ENCODE assay signal across 9 mouse cellular contexts in genomic region chr7:30184641-30185348, GRCm38 (mm10). TPM values are rescaled to one million over a fixed set of nuclear protein-coding genes. Genes with fewer than 3 reads are reported as not detected.
A peak's percentile ranks its signal among the peaks of the same experiment; 100 is the strongest.
DNase-seq lines count a peak whose midpoint lies in the region; ATAC-seq lines count a peak whose summit lies in the region.
"Had no signal": no experiment of that assay in that cellular context is flagged by ENCODE, and none has a peak within 500 bp of the region (broad histone marks: within the 10 kb centered on the region; RNA-seq: fewer than 3 reads in every experiment).

No protein-coding gene starts in this region.

- H3K4me3 ChIP-seq in hindbrain, embryonic 11.5 days (ENCODE audit: low read depth, low read length): no peak overlapping the region
- no peak overlapping the region for H3K4me3 ChIP-seq in hindbrain, embryonic 14.5 days (replicated peaks; ENCODE audit: low read length)
- H3K4me3 ChIP-seq in neural tube, embryonic 13.5 days: no peak overlapping the region
- no peak overlapping the region for H3K4me3 ChIP-seq in stomach, embryonic 15.5 days (replicated peaks)
- H3K4me3 ChIP-seq: neural tube, embryonic 12.5 days had no signal

- 0 out of 2 replicates have a peak, but pooled peaks have one; percentile 1 for ATAC-seq in hindbrain, embryonic 11.5 days (ENCODE audit: low FRiP score)
- ATAC-seq in hindbrain, embryonic 14.5 days (ENCODE audit: low FRiP score): no peak
- ATAC-seq in neural tube, embryonic 13.5 days (ENCODE audit: low read depth): no peak
- ATAC-seq in stomach, embryonic 15.5 days (ENCODE audit: insufficient read depth, low FRiP score, low read depth): no peak

- peaks cover 4% of the 10 kb centered on the region; the same call in 1 of the 2 replicates for H3K36me3 ChIP-seq in hindbrain, embryonic 11.5 days (ENCODE audit: control insufficient read depth, insufficient read depth, low read length)
- H3K36me3 ChIP-seq in hindbrain, embryonic 14.5 days (replicated peaks; ENCODE audit: control insufficient read depth, insufficient read depth): peaks cover 45% of the 10 kb centered on the region
- H3K36me3 ChIP-seq in neural tube, embryonic 13.5 days: peaks cover 49% of the 10 kb centered on the region
- peaks cover 28% of the 10 kb centered on the region for H3K36me3 ChIP-seq in stomach, embryonic 15.5 days

- no peaks in the 10 kb centered on the region for H3K27me3 ChIP-seq in hindbrain, embryonic 11.5 days (ENCODE audit: control insufficient read depth, insufficient read depth, low read length)
- no peaks in the 10 kb centered on the region for H3K27me3 ChIP-seq in hindbrain, embryonic 14.5 days (ENCODE audit: control insufficient read depth, insufficient read depth, low read length)
- no peaks in the 10 kb centered on the region for H3K27me3 ChIP-seq in neural tube, embryonic 13.5 days
- H3K27me3 ChIP-seq in stomach, embryonic 15.5 days (replicated peaks): no peaks in the 10 kb centered on the region
- H3K27me3 ChIP-seq: neural tube, embryonic 12.5 days had no signal

- H3K4me1 ChIP-seq in hindbrain, embryonic 11.5 days (replicated peaks; ENCODE audit: control insufficient read depth, insufficient read depth, low read length): no peaks in the 10 kb centered on the region
- H3K4me1 ChIP-seq in hindbrain, embryonic 14.5 days (replicated peaks; ENCODE audit: control insufficient read depth, insufficient read depth, low read length): no peaks in the 10 kb centered on the region; the same call in 1 of the 2 replicates
- peaks cover 9% of the 10 kb centered on the region for H3K4me1 ChIP-seq in neural tube, embryonic 13.5 days (replicated peaks)
- peaks cover 10% of the 10 kb centered on the region for H3K4me1 ChIP-seq in stomach, embryonic 15.5 days

- 73% methylated on average over 13 of the region's 13 CpGs for WGBS in hindbrain, embryonic 11.5 days
- 73% methylated on average over 13 of the region's 13 CpGs for WGBS in hindbrain, embryonic 14.5 days
- WGBS in neural tube, embryonic 13.5 days: 71% methylated on average over 13 of the region's 13 CpGs
- WGBS in stomach, embryonic 15.5 days: 72% methylated on average over 13 of the region's 13 CpGs

- H3K4me2 ChIP-seq in hindbrain, embryonic 11.5 days (replicated peaks; ENCODE audit: low read depth, low read length): no peak overlapping the region
- no peak overlapping the region for H3K4me2 ChIP-seq in hindbrain, embryonic 14.5 days (replicated peaks)
- 0 out of 2 replicates have a peak overlapping the region, but pooled peaks have one; percentile 47 for H3K4me2 ChIP-seq in neural tube, embryonic 13.5 days
- H3K4me2 ChIP-seq in stomach, embryonic 15.5 days: peak overlapping the region; percentile 56; the same call in 1 of the 2 replicates

- H3K27ac ChIP-seq in hindbrain, embryonic 11.5 days (ENCODE audit: low read depth, low read length): no peak overlapping the region
- H3K27ac ChIP-seq in hindbrain, embryonic 14.5 days: no peak overlapping the region
- no peak overlapping the region for H3K27ac ChIP-seq in neural tube, embryonic 13.5 days (replicated peaks)
- 0 out of 2 replicates have a peak overlapping the region, but pooled peaks have one; percentile 49 for H3K27ac ChIP-seq in stomach, embryonic 15.5 days
- H3K27ac ChIP-seq: neural tube, embryonic 12.5 days had no signal

- H3K9ac ChIP-seq in hindbrain, embryonic 11.5 days (ENCODE audit: low read depth, low read length): no peak overlapping the region
- no peak overlapping the region for H3K9ac ChIP-seq in hindbrain, embryonic 14.5 days
- H3K9ac ChIP-seq in neural tube, embryonic 13.5 days: 0 out of 2 replicates have a peak overlapping the region, but pooled peaks have one; percentile 22
- no peak overlapping the region for H3K9ac ChIP-seq in stomach, embryonic 15.5 days

- no peaks in the 10 kb centered on the region for H3K9me3 ChIP-seq in hindbrain, embryonic 11.5 days (ENCODE audit: control insufficient read depth, low read length)
- H3K9me3 ChIP-seq in hindbrain, embryonic 14.5 days (ENCODE audit: control insufficient read depth, low read length): no peaks in the 10 kb centered on the region
- no peaks in the 10 kb centered on the region for H3K9me3 ChIP-seq in neural tube, embryonic 13.5 days
- H3K9me3 ChIP-seq in stomach, embryonic 15.5 days: no peaks in the 10 kb centered on the region
- H3K9me3 ChIP-seq: neural tube, embryonic 12.5 days had no signal

- peak; percentile 25 for DNase-seq in adrenal gland, postnatal 10 days
- DNase-seq in adrenal gland, adult 8-10 months: no peak
- DNase-seq in hindbrain, embryonic 11.5 days (ENCODE audit: low spot score): no peak
- no peak for DNase-seq in hindbrain, embryonic 14.5 days (ENCODE audit: low spot score)
- no peak for DNase-seq in neural tube, embryonic 10.5 days (ENCODE audit: extremely low spot score, low spot score)
- DNase-seq in thymus, postnatal 0 days (ENCODE audit: low spot score): no peak

RNA-seq across cellular contexts. Expression of gene Cox7a1, which starts 0.9 kb away (rescaled TPM):
- total RNA-seq in adrenal gland, postnatal 10 days (2021): 1,000 to 10,000 TPM; 1,474 to 1,616 TPM
- total RNA-seq in adrenal gland, adult 8-10 months (2022): 100 to 1,000 TPM in 3 of 4 experiments, 10 to 100 TPM in 1; 65.3 to 235 (median 137) TPM
- polyA plus RNA-seq in hindbrain, embryonic 11.5 days (2014; fragmentation: Nextera tagmentation; extraction: Ambion mirVana): 4.3 and 4.5 TPM in 2 replicates
- polyA plus RNA-seq in hindbrain, embryonic 14.5 days (2014; fragmentation: Nextera tagmentation; extraction: Ambion mirVana): 6.0 and 6.9 TPM in 2 replicates
- 5.3 and 6.9 TPM in 2 replicates for polyA plus RNA-seq in neural tube, embryonic 13.5 days (2015; fragmentation: Nextera tagmentation; extraction: Ambion mirVana)
- polyA plus RNA-seq in stomach, embryonic 15.5 days (2015; fragmentation: Nextera tagmentation; extraction: Ambion mirVana): 13.8 and 22.0 TPM in 2 replicates
- polyA plus RNA-seq in thymus, postnatal 0 days (2015; fragmentation: Nextera tagmentation; extraction: Ambion mirVana): 9.2 and 11.6 TPM in 2 replicates

RNA-seq across cellular contexts. Expression of gene Capns1, which starts 13.8 kb away (rescaled TPM):
- 100 to 1,000 TPM; 444 to 475 TPM for total RNA-seq in adrenal gland, postnatal 10 days (2021)
- total RNA-seq in adrenal gland, adult 8-10 months (2022): 100 to 1,000 TPM; 562 to 740 (median 679) TPM
- polyA plus RNA-seq in hindbrain, embryonic 11.5 days (2014; fragmentation: Nextera tagmentation; extraction: Ambion mirVana): 56.3 and 64.0 TPM in 2 replicates
- 62.0 and 70.7 TPM in 2 replicates for polyA plus RNA-seq in hindbrain, embryonic 14.5 days (2014; fragmentation: Nextera tagmentation; extraction: Ambion mirVana)
- 79.5 and 83.0 TPM in 2 replicates for polyA plus RNA-seq in neural tube, embryonic 13.5 days (2015; fragmentation: Nextera tagmentation; extraction: Ambion mirVana)
- polyA plus RNA-seq in stomach, embryonic 15.5 days (2015; fragmentation: Nextera tagmentation; extraction: Ambion mirVana): 106 and 111 TPM in 2 replicates
- 66.9 and 76.2 TPM in 2 replicates for polyA plus RNA-seq in thymus, postnatal 0 days (2015; fragmentation: Nextera tagmentation; extraction: Ambion mirVana)

RNA-seq across cellular contexts. Expression of gene Zfp146, which starts 15.2 kb away (rescaled TPM):
- total RNA-seq in adrenal gland, postnatal 10 days (2021): 10 to 100 TPM; 57.4 to 65.2 TPM
- 10 to 100 TPM; 46.0 to 55.4 (median 54.0) TPM for total RNA-seq in adrenal gland, adult 8-10 months (2022)
- polyA plus RNA-seq in hindbrain, embryonic 11.5 days (2014; fragmentation: Nextera tagmentation; extraction: Ambion mirVana): 16.3 and 26.1 TPM in 2 replicates
- polyA plus RNA-seq in hindbrain, embryonic 14.5 days (2014; fragmentation: Nextera tagmentation; extraction: Ambion mirVana): 13.2 and 14.0 TPM in 2 replicates
- polyA plus RNA-seq in neural tube, embryonic 13.5 days (2015; fragmentation: Nextera tagmentation; extraction: Ambion mirVana): 14.2 TPM in 2 replicates
- 15.0 and 18.0 TPM in 2 replicates for polyA plus RNA-seq in stomach, embryonic 15.5 days (2015; fragmentation: Nextera tagmentation; extraction: Ambion mirVana)
- 7.6 and 9.6 TPM in 2 replicates for polyA plus RNA-seq in thymus, postnatal 0 days (2015; fragmentation: Nextera tagmentation; extraction: Ambion mirVana)

RNA-seq across cellular contexts. Expression of gene Polr2i, which starts 47.0 kb away (rescaled TPM):
- total RNA-seq in adrenal gland, postnatal 10 days (2021): 100 to 1,000 TPM; 103 to 108 TPM
- 10 to 100 TPM; 62.8 to 93.8 (median 72.7) TPM for total RNA-seq in adrenal gland, adult 8-10 months (2022)
- polyA plus RNA-seq in hindbrain, embryonic 11.5 days (2014; fragmentation: Nextera tagmentation; extraction: Ambion mirVana): 171 and 176 TPM in 2 replicates
- polyA plus RNA-seq in hindbrain, embryonic 14.5 days (2014; fragmentation: Nextera tagmentation; extraction: Ambion mirVana): 179 and 199 TPM in 2 replicates
- polyA plus RNA-seq in neural tube, embryonic 13.5 days (2015; fragmentation: Nextera tagmentation; extraction: Ambion mirVana): 176 and 184 TPM in 2 replicates
- 129 and 139 TPM in 2 replicates for polyA plus RNA-seq in stomach, embryonic 15.5 days (2015; fragmentation: Nextera tagmentation; extraction: Ambion mirVana)
- polyA plus RNA-seq in thymus, postnatal 0 days (2015; fragmentation: Nextera tagmentation; extraction: Ambion mirVana): 134 and 137 TPM in 2 replicates

RNA-seq across cellular contexts. Expression of gene Tbcb, which starts 47.3 kb away (rescaled TPM):
- total RNA-seq in adrenal gland, postnatal 10 days (2021): 10 to 100 TPM; 73.6 to 81.0 TPM
- 100 to 1,000 TPM; 102 to 119 (median 108) TPM for total RNA-seq in adrenal gland, adult 8-10 months (2022)
- polyA plus RNA-seq in hindbrain, embryonic 11.5 days (2014; fragmentation: Nextera tagmentation; extraction: Ambion mirVana): 278 and 293 TPM in 2 replicates
- polyA plus RNA-seq in hindbrain, embryonic 14.5 days (2014; fragmentation: Nextera tagmentation; extraction: Ambion mirVana): 390 and 397 TPM in 2 replicates
- polyA plus RNA-seq in neural tube, embryonic 13.5 days (2015; fragmentation: Nextera tagmentation; extraction: Ambion mirVana): 406 and 418 TPM in 2 replicates
- 138 and 158 TPM in 2 replicates for polyA plus RNA-seq in stomach, embryonic 15.5 days (2015; fragmentation: Nextera tagmentation; extraction: Ambion mirVana)
- 149 and 155 TPM in 2 replicates for polyA plus RNA-seq in thymus, postnatal 0 days (2015; fragmentation: Nextera tagmentation; extraction: Ambion mirVana)

Comparison
In these comparisons a context has a peak if more than half of its experiments do, and no peak if none do; other contexts are left out.
1. H3K4me2 ChIP-seq: peak in neural tube, embryonic 13.5 days (single experiment) and stomach, embryonic 15.5 days (single experiment); none in hindbrain, embryonic 11.5 days (single experiment) and hindbrain, embryonic 14.5 days (single experiment).